Mouse (Mus musculus) neural tube, embryonic 11.5 days (tissue): ENCODE measurements around the gene Rpl15. TPM values are rescaled to one million over a fixed set of nuclear protein-coding genes. Genes with fewer than 3 reads are reported as not detected.

ENCODE experiments used
- ATAC-seq: fragments of 200-750 bp; cut with Nextera tagmentation; 2 replicates; pipeline ENCODE4 v1.8.0; 2017; ENCODE audit warnings: moderate number of reproducible peaks, mild to moderate bottlenecking, moderate TSS enrichment, moderate library complexity; ENCODE audit not compliant: insufficient read depth, low FRiP score, low TSS enrichment
- DNase-seq: peaks from one replicate; pipeline ENCODE4 v3.0.0-alpha.2; 2015; ENCODE audit warnings: low spot score
- H3K27ac ChIP-seq: fragments of 300-500 bp; sonication (generic); 2 replicates; pipeline ENCODE4 v1.5.1; 2014; ENCODE audit warnings: low read depth, mild to moderate bottlenecking, low read length
- H3K27me3 ChIP-seq: fragments of 300-500 bp; sonication (generic); 2 replicates; pipeline ENCODE4 v1.6.1; 2014; ENCODE audit warnings: mild to moderate bottlenecking, low read length, mixed read lengths; ENCODE audit not compliant: control insufficient read depth, insufficient read depth
- H3K36me3 ChIP-seq: fragments of 300-500 bp; sonication (generic); 2 replicates; pipeline ENCODE4 v1.6.1; 2014; ENCODE audit warnings: mild to moderate bottlenecking, low read length, moderate library complexity, mixed read lengths; ENCODE audit not compliant: control insufficient read depth, insufficient read depth
- H3K4me1 ChIP-seq: fragments of 300-500 bp; sonication (generic); 2 replicates; pipeline ENCODE4 v1.6.1; 2014; ENCODE audit warnings: low read length, mixed read lengths; ENCODE audit not compliant: control insufficient read depth, insufficient read depth
- H3K4me2 ChIP-seq: fragments of 300-500 bp; sonication (generic); 2 replicates; pipeline ENCODE4 v1.6.1; 2014; ENCODE audit warnings: low read depth, mild to moderate bottlenecking, moderate library complexity
- H3K4me3 ChIP-seq: fragments of 300-500 bp; sonication (generic); 2 replicates; pipeline ENCODE4 v1.5.1; 2014; ENCODE audit warnings: low read depth, low read length
- H3K9ac ChIP-seq: fragments of 300-500 bp; sonication (generic); 2 replicates; pipeline ENCODE4 v1.6.1; 2014; ENCODE audit warnings: mild to moderate bottlenecking, low read length
- H3K9me3 ChIP-seq: fragments of 300-500 bp; sonication (generic); 2 replicates; pipeline ENCODE4 v1.6.1; 2016; ENCODE audit warnings: low read length; ENCODE audit not compliant: control insufficient read depth
- WGBS: fragments of 180-500 bp; shearing (Covaris S2); extraction: QIAGEN DNeasy Blood & Tissue Kit; methylation state at CpG from one replicate; pipeline ENCODE4 v1.1.7; 2014; 5-methylcytosine and 5-hydroxymethylcytosine counted together
- polyA plus RNA-seq: library from polyadenylated mRNA; unstranded; fragments of >200 nt; fragmentation: Nextera tagmentation; extraction: Ambion mirVana; gene quantifications from 2 replicates; pipeline ENCODE4 v1.2.1, GENCODE M21; 2014

Gene Rpl15
- polyA plus RNA-seq, 1 experiment from 2014 or later: 397 TPM

- H3K36me3 ChIP-seq: no peaks in the 10 kb centered on the region
- no peak overlapping the region for H3K4me2 ChIP-seq
- H3K27me3 ChIP-seq: no peaks in the 10 kb centered on the region
- H3K27ac ChIP-seq: no peak overlapping the region
- DNase-seq: no peak
- H3K9ac ChIP-seq: no peak overlapping the region
- WGBS: 89% methylated on average over 2 of the region's 2 CpGs
- no peak overlapping the region for H3K4me3 ChIP-seq
- H3K9me3 ChIP-seq: no peaks in the 10 kb centered on the region
- H3K4me1 ChIP-seq: no peaks in the 10 kb centered on the region
- no peak for ATAC-seq
Measured at GRCm38 (mm10) chr14:18297441-18297840, 26.2 kb upstream of the Rpl15 start.

GRCm38 (mm10) chr14:18292578-18292977 lies 21.4 kb upstream of the Rpl15 start:
- no peak overlapping the region for H3K4me2 ChIP-seq
- no peaks in the 10 kb centered on the region for H3K36me3 ChIP-seq
- no peaks in the 10 kb centered on the region for H3K9me3 ChIP-seq
- H3K4me1 ChIP-seq: no peaks in the 10 kb centered on the region
- no peaks in the 10 kb centered on the region for H3K27me3 ChIP-seq
- H3K9ac ChIP-seq: no peak overlapping the region
- H3K27ac ChIP-seq: no peak overlapping the region
- DNase-seq (no peak), ATAC-seq (no peak)
- 80% methylated on average over 3 of the region's 3 CpGs for WGBS
- no peak overlapping the region for H3K4me3 ChIP-seq

- H3K27ac ChIP-seq: no peak overlapping the region
- H3K36me3 ChIP-seq: no peaks in the 10 kb centered on the region
- ATAC-seq: no peak
- no peak overlapping the region for H3K9ac ChIP-seq
- H3K4me2 ChIP-seq: no peak overlapping the region
- WGBS: 92% methylated on average over 3 of the region's 3 CpGs
- H3K4me3 ChIP-seq: no peak overlapping the region
- H3K4me1 ChIP-seq: no peaks in the 10 kb centered on the region
- H3K27me3 ChIP-seq: no peaks in the 10 kb centered on the region
- H3K9me3 ChIP-seq: no peaks in the 10 kb centered on the region
- no peak for DNase-seq
Measured at GRCm38 (mm10) chr14:18292111-18292510, 20.9 kb upstream of the Rpl15 start.

GRCm38 (mm10) chr14:18287391-18287790 lies 16.2 kb upstream of the Rpl15 start:
- no peak for ATAC-seq
- Histone ChIP-seq H3K4me1 (no peaks in the 10 kb centered on the region), H3K4me3 (no peak overlapping the region), H3K36me3 (no peaks in the 10 kb centered on the region), H3K9ac (no peak overlapping the region), H3K4me2 (no peak overlapping the region), H3K9me3 (no peaks in the 10 kb centered on the region), H3K27ac (no peak overlapping the region), H3K27me3 (no peaks in the 10 kb centered on the region)
- no peak for DNase-seq
- WGBS: 83% methylated on average over 2 of the region's 2 CpGs

- no peak overlapping the region for H3K27ac ChIP-seq
- ATAC-seq: no peak
- DNase-seq: no peak
- H3K9ac ChIP-seq: no peak overlapping the region
- no peaks in the 10 kb centered on the region for H3K4me1 ChIP-seq
- WGBS: 91% methylated on average over 2 of the region's 2 CpGs
- no peak overlapping the region for H3K4me2 ChIP-seq
- no peak overlapping the region for H3K4me3 ChIP-seq
- H3K9me3 ChIP-seq: no peaks in the 10 kb centered on the region
- H3K27me3 ChIP-seq: no peaks in the 10 kb centered on the region
- no peaks in the 10 kb centered on the region for H3K36me3 ChIP-seq
Measured at GRCm38 (mm10) chr14:18286441-18286840, 15.2 kb upstream of the Rpl15 start.

DNA sequence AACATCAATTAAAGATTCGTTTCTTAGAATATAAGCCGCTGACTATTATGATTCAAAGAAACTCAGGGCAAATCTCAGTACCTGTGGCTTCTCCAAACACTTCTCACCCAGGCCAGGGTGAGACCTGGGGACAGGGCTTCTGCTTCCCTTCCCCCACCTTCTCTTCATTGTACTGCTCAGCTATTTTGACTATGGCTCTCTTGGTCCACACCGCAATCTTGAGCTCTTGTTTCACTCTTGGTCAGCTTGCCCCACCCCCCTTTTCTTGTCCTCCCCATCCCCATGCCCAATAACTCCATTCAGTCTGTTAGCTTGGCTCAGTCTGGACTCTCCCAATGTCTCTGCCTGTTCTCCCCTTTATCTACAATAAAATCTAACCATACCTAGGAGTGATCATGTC lies 14.3 kb upstream of the Rpl15 start:
- Histone ChIP-seq H3K4me3 (no peak overlapping the region), H3K27ac (no peak overlapping the region), H3K9me3 (no peaks in the 10 kb centered on the region), H3K4me2 (no peak overlapping the region), H3K36me3 (no peaks in the 10 kb centered on the region), H3K9ac (no peak overlapping the region), H3K4me1 (no peaks in the 10 kb centered on the region), H3K27me3 (no peaks in the 10 kb centered on the region)
- DNase-seq (no peak), ATAC-seq (no peak)
- 97% methylated on average over 3 of the region's 3 CpGs for WGBS

- no peak overlapping the region for H3K4me3 ChIP-seq
- H3K4me1 ChIP-seq: no peaks in the 10 kb centered on the region
- WGBS: 90% methylated on average over 2 of the region's 2 CpGs
- H3K9ac ChIP-seq: no peak overlapping the region
- no peaks in the 10 kb centered on the region for H3K36me3 ChIP-seq
- H3K27me3 ChIP-seq: no peaks in the 10 kb centered on the region
- H3K27ac ChIP-seq: no peak overlapping the region
- ATAC-seq (no peak), DNase-seq (no peak)
- H3K9me3 ChIP-seq: no peaks in the 10 kb centered on the region
- H3K4me2 ChIP-seq: no peak overlapping the region
Measured at GRCm38 (mm10) chr14:18284581-18284980, 13.4 kb upstream of the Rpl15 start.

- H3K4me3 ChIP-seq: no peak overlapping the region
- no peaks in the 10 kb centered on the region for H3K9me3 ChIP-seq
- no peaks in the 10 kb centered on the region for H3K36me3 ChIP-seq
- no peak overlapping the region for H3K27ac ChIP-seq
- H3K4me1 ChIP-seq: no peaks in the 10 kb centered on the region
- H3K27me3 ChIP-seq: no peaks in the 10 kb centered on the region
- H3K4me2 ChIP-seq: no peak overlapping the region
- ATAC-seq: no peak
- 92% methylated on average over 5 of the region's 5 CpGs for WGBS
- DNase-seq: no peak
- no peak overlapping the region for H3K9ac ChIP-seq
Measured at GRCm38 (mm10) chr14:18280375-18280774, 9.2 kb upstream of the Rpl15 start.

GRCm38 (mm10) chr14:18274526-18274925 lies 3.3 kb upstream of the Rpl15 start:
- DNase-seq (no peak), ATAC-seq (no peak)
- Histone ChIP-seq H3K27me3 (no peaks in the 10 kb centered on the region), H3K4me1 (no peaks in the 10 kb centered on the region), H3K4me2 (no peak overlapping the region), H3K36me3 (no peaks in the 10 kb centered on the region), H3K9ac (no peak overlapping the region), H3K9me3 (no peaks in the 10 kb centered on the region), H3K4me3 (no peak overlapping the region), H3K27ac (no peak overlapping the region)
- WGBS: 80% methylated on average over 1 of the region's 1 CpGs
